Mouse (Mus musculus): Measurements from ENCODE around the gene Cpt1b.

GRCm38 (mm10) chr15:89435878-89436277 lies 10.2 kb upstream of the Cpt1b start:
- TF ChIP-seq GATA1 (IDR thresholded peaks at IDR 0.05; ENCODE audit: low read length) (no peak), TAL1 (IDR thresholded peaks at IDR 0.05; ENCODE audit: low read length) (no peak)

All from erythroblast, embryonic 14.5 days (primary cell).